Mouse (Mus musculus) MEL (cell line): ENCODE measurements around the gene 1700025G04Rik.

Source experiments
- GATA1 ChIP-seq: IDR thresholded peaks from 2 replicates; pipeline ENCODE4 v1.6.1; 2011; ENCODE audit warnings: low read depth, low read length, improper control_type of control experiment
- HCFC1 ChIP-seq: IDR thresholded peaks from 2 replicates; pipeline ENCODE4 v1.6.1; 2012; ENCODE audit warnings: low read depth, mild to moderate bottlenecking, inconsistent platforms, low read length, improper control_type of control experiment, moderate library complexity
- ZMIZ1 ChIP-seq: IDR thresholded peaks from 2 replicates; pipeline ENCODE4 v1.6.1; 2012; ENCODE audit warnings: low read depth, mild to moderate bottlenecking, inconsistent platforms, low read length, improper control_type of control experiment, moderate library complexity

DNA sequence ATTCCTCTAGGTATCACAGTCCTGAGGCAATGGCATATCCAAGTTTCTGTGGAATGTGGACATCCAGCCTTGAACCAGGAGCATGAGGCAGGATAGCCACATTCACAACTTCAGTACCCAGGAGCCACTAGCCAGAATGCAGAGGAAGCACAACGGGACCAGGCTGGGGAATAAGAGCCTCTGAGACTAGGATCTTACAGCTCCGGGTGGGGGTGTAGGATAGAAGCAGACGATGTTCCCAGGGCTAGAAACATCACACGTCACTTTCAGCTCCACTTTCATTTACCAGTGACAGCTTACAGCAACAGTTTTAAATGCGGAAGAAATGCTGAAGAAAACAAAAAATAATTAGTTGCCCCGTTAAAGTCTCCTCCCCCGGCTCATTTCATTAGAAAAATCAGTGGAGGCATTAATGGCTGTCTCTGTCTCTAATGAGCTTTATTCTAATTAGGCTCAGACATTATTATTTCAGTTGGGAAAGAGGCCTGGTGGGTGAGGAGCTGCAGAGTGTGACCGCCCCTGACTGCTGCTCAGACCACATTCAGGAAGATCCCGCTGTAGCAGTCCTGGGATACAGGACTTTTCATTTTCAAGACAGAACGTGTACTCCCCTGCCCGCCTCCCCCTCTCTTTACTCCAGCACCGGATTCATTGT, 189.1 kb downstream of the 1700025G04Rik start:
- TF ChIP-seq ZMIZ1 (no peak), HCFC1 (no peak), GATA1 (no peak)
